Mouse (Mus musculus): ENCODE measurements around the gene Thap12. TPM values are rescaled to one million over a fixed set of nuclear protein-coding genes. Genes with fewer than 3 reads are reported as not detected.

Gene Thap12
- polyA plus RNA-seq (2012; rRNA removed), result 3.5 and 4.3 TPM in 2 replicates

DNA sequence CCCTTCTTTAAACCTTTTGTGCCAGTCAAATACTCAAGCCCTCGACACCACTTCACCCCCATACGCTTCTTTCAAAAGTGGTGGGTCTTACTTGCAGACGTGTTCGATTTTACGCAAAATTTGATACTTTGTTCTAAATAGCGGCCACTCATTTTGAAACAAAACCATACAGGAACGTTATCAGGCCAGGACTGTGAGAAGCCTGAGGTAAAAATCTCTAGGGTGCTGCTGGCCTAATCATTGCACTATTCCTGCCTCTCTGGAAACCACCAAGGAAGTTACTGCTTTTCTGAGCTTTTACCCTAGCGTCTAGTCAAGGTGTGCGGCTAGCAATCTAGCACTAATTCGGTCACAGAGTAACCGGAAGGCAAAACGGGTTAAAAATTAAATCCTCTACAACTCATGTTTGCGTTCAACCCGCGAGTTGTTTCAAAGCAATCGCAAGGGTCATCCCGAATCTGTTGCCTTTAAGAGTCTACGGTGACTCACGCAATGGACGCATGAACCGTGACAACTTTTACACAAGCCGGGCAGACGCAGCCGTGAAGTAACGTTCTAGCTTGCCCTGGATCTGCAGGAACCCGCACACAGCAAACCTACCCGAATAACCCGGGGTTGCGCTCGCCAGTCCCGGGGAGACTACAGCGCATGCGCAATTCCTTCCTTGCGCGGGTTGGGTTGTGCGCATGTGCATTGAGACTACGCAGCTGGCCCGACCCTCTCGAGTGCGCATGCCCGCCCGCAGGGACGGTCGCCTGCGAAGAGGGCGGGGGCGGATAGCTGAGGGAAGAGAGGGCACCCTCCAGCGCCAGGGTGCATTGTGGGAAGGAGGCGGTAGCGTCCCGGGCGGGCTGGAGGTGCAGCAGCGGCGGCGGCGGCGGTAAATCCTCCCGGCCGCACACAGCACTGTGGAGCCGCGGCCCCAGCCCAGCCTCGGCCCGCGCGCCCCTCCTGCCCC, at the start of gene Thap12:
TSS of gene Thap12 (plus strand) at position 821 of the 958 bp plus-strand sequence.
- peaks cover 2% of the 10 kb centered on the region; the same call in 1 of the 2 replicates for H3K4me1 ChIP-seq (ENCODE audit: control insufficient read depth, insufficient read depth, low read length)
- H3K27me3 ChIP-seq (ENCODE audit: control insufficient read depth, insufficient read depth, low read length), result no peaks in the 10 kb centered on the region
- H3K36me3 ChIP-seq (ENCODE audit: control insufficient read depth, insufficient read depth, low read length), result no peaks in the 10 kb centered on the region
- TF ChIP-seq CTCF (IDR thresholded peaks at IDR 0.05; ENCODE audit: control insufficient read depth, insufficient read depth, insufficient replicate concordance, low read depth, low read length) (peak; percentile 24; the same call in 1 of the 2 replicates), POLR2A (IDR thresholded peaks at IDR 0.05; ENCODE audit: control insufficient read depth, low read depth, low read length) (peak; percentile 67; the same call in 1 of the 2 replicates)
- H3K27ac ChIP-seq (ENCODE audit: control insufficient read depth, insufficient read depth, low read depth, low read length), result peak within 1 kb of the TSS; percentile 61
- peak within 1 kb of the TSS; percentile 79 for H3K4me3 ChIP-seq (ENCODE audit: control insufficient read depth, low read depth, low read length)

DNA sequence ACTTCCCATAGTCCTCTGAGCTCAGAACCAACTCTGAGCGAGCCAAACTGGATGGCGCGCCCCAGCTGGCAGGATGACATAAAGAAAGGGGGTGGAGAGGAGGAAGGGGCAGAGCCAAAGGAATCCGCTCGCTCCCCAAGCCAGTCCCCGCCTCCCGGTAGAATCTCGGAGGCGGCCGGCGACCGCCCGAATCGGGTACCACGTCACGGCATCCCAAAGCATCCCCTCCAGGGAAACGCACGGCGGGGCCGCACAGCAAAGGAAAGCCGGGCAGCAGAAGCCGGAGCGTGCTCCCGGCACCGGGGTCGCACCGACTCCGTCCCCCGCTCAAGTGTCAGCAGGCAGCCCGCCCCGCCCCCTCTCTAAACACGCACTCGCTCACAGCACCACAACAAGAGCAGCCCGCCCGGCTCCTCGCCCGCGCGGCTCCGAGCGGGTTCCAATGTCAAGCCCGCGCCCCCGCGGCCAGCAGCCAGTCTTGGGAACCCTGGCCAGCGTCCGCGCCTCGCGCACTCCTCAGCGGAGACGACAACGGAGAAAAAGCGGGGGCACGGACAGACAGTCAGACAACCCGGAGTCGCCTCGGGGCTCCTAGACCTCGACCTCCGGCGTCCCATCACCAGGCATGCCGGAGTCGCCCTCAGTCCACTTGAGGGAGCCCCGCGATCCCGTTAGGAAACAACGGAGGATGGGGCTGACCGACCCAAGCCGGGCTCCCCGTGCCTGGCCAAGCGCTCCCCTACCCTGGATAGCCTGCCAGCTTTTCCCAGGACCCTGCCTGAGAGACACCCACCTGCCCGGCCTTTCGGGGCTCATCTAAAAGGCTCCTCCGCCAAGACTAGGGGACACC, 47.0 kb upstream of the Thap12 start:
- Histone ChIP-seq H3K27ac (ENCODE audit: control insufficient read depth, insufficient read depth, low read depth, low read length) (peak overlapping the region; percentile 90), H3K4me1 (ENCODE audit: control insufficient read depth, insufficient read depth, low read length) (no peaks in the 10 kb centered on the region), H3K27me3 (ENCODE audit: control insufficient read depth, insufficient read depth, low read length) (no peaks in the 10 kb centered on the region), H3K36me3 (ENCODE audit: control insufficient read depth, insufficient read depth, low read length) (no peaks in the 10 kb centered on the region), H3K4me3 (ENCODE audit: control insufficient read depth, low read depth, low read length) (peak overlapping the region; percentile 99)
- no peak for TF ChIP-seq CTCF (IDR thresholded peaks at IDR 0.05; ENCODE audit: control insufficient read depth, insufficient read depth, insufficient replicate concordance, low read depth, low read length)
- peak; percentile 22 for TF ChIP-seq POLR2A (IDR thresholded peaks at IDR 0.05; ENCODE audit: control insufficient read depth, low read depth, low read length)

DNA sequence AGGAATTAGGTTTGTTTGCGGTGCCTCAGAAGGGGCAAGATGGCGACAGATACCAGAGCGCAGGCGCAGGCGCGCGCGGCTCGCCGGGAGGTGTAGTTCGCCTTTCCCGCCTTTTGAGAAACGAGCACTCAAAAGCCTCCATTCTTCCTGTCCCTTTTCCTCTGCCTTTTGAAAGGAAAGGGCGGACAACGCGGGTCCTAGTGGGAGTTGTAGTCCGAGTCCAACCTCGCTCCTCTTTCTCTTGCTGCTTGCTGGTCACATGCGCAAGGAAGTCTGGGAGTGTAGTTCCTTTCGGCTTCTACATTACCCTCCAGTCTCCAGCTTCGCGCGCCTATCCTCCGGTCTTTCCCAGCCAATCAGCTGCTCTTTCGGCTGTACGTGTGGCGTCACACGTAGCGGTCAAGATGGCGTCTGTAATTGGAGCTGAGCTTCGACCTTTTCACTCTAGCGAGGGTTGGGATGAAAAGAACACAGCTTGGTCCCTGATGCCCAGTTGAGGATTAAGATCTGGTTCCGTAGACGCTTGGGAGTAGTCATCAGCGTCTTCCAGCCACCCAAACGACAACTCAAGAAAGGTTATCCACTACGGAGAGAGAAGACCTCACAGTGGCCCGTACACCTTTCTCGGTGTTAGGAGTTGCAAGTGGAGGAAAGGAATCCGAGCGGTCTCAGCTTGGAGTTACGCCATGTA, 46.2 kb upstream of the Thap12 start, which contains the start of gene Emsy:
TSS of gene Emsy (minus strand) at position 253 of the 691 bp plus-strand sequence.
- H3K4me3 ChIP-seq (ENCODE audit: control insufficient read depth, low read depth, low read length), result peak within 1 kb of the TSS; percentile 99
- H3K4me1 ChIP-seq (ENCODE audit: control insufficient read depth, insufficient read depth, low read length), result no peaks in the 10 kb centered on the region
- peak; percentile 85 for TF ChIP-seq POLR2A (IDR thresholded peaks at IDR 0.05; ENCODE audit: control insufficient read depth, low read depth, low read length)
- no peak for TF ChIP-seq CTCF (IDR thresholded peaks at IDR 0.05; ENCODE audit: control insufficient read depth, insufficient read depth, insufficient replicate concordance, low read depth, low read length)
- no peaks in the 10 kb centered on the region for H3K36me3 ChIP-seq (ENCODE audit: control insufficient read depth, insufficient read depth, low read length)
- no peaks in the 10 kb centered on the region for H3K27me3 ChIP-seq (ENCODE audit: control insufficient read depth, insufficient read depth, low read length)
- H3K27ac ChIP-seq (ENCODE audit: control insufficient read depth, insufficient read depth, low read depth, low read length), result peak within 1 kb of the TSS; percentile 92

DNA sequence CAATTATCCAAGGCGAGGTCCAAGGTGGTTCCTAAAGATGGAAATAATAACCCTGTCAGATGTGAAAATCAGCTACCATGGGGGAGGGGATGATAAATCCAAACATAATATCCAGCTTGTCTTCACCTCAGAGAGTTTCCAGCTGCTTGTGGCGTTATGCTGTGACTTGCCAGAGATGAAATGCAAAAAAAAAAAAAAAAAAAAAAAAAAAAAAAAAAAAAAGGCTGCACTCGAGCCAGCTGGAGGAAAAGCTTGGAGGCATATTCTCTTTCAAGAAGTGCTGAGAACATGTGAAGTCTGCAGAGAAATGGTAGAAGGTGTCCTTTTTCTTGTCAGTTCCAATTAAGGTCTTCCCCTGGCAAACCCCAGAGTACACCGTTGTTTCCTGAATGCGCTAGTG, 37.7 kb upstream of the Thap12 start:
- Histone ChIP-seq H3K4me3 (ENCODE audit: control insufficient read depth, low read depth, low read length) (no peak overlapping the region), H3K4me1 (ENCODE audit: control insufficient read depth, insufficient read depth, low read length) (no peaks in the 10 kb centered on the region), H3K36me3 (ENCODE audit: control insufficient read depth, insufficient read depth, low read length) (no peaks in the 10 kb centered on the region), H3K27ac (ENCODE audit: control insufficient read depth, insufficient read depth, low read depth, low read length) (no peak overlapping the region), H3K27me3 (ENCODE audit: control insufficient read depth, insufficient read depth, low read length) (no peaks in the 10 kb centered on the region)
- TF ChIP-seq POLR2A (IDR thresholded peaks at IDR 0.05; ENCODE audit: control insufficient read depth, low read depth, low read length), result no peak
- TF ChIP-seq CTCF (IDR thresholded peaks at IDR 0.05; ENCODE audit: control insufficient read depth, insufficient read depth, insufficient replicate concordance, low read depth, low read length), result no peak

DNA sequence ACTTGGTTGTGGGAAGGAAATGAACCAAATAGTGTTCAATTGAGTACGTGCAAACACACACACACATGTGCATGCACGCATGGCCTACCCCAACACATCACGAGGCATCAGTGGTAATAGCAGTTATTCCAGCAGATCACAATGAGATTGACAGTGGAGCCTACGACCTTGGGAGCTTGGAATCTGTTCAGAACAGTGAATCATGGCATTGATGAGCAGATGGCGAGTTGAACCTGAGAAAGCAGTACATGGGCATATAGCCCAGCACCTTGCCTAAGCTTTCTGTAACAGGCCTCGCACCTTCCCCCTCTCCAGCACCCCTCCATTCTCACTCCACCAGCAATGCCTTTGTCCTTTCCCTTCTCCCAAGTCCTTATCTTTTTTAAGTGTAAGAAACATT, 37.2 kb upstream of the Thap12 start:
- no peak overlapping the region; the same call in 1 of the 2 replicates for H3K27ac ChIP-seq (ENCODE audit: control insufficient read depth, insufficient read depth, low read depth, low read length)
- TF ChIP-seq CTCF (IDR thresholded peaks at IDR 0.05; ENCODE audit: control insufficient read depth, insufficient read depth, insufficient replicate concordance, low read depth, low read length), result no peak
- no peak for TF ChIP-seq POLR2A (IDR thresholded peaks at IDR 0.05; ENCODE audit: control insufficient read depth, low read depth, low read length)
- H3K4me3 ChIP-seq (ENCODE audit: control insufficient read depth, low read depth, low read length), result no peak overlapping the region
- no peaks in the 10 kb centered on the region for H3K27me3 ChIP-seq (ENCODE audit: control insufficient read depth, insufficient read depth, low read length)
- H3K36me3 ChIP-seq (ENCODE audit: control insufficient read depth, insufficient read depth, low read length), result no peaks in the 10 kb centered on the region
- H3K4me1 ChIP-seq (ENCODE audit: control insufficient read depth, insufficient read depth, low read length), result no peaks in the 10 kb centered on the region

GRCm38 (mm10) chr7:98667956-98668746, 34.8 kb upstream of the Thap12 start:
- H3K27ac ChIP-seq (ENCODE audit: control insufficient read depth, insufficient read depth, low read depth, low read length), result no peak overlapping the region
- H3K27me3 ChIP-seq (ENCODE audit: control insufficient read depth, insufficient read depth, low read length), result no peaks in the 10 kb centered on the region
- no peaks in the 10 kb centered on the region for H3K4me1 ChIP-seq (ENCODE audit: control insufficient read depth, insufficient read depth, low read length)
- H3K36me3 ChIP-seq (ENCODE audit: control insufficient read depth, insufficient read depth, low read length), result no peaks in the 10 kb centered on the region
- no peak overlapping the region for H3K4me3 ChIP-seq (ENCODE audit: control insufficient read depth, low read depth, low read length)
- TF ChIP-seq CTCF (IDR thresholded peaks at IDR 0.05; ENCODE audit: control insufficient read depth, insufficient read depth, insufficient replicate concordance, low read depth, low read length) (no peak), POLR2A (IDR thresholded peaks at IDR 0.05; ENCODE audit: control insufficient read depth, low read depth, low read length) (no peak)

All from testis, adult 2 months (tissue).